Mouse (Mus musculus) CH12.LX (cell line): Measurements from ENCODE around the gene Srf. TPM values are rescaled to one million over a fixed set of nuclear protein-coding genes. Genes with fewer than 3 reads are reported as not detected.

Experiments used
- DNase-seq: peaks from one replicate; pipeline ENCODE4 v3.0.0-alpha.2; 2013; ENCODE audit errors: extremely low read depth
- H3K27ac ChIP-seq: 2 replicates; pipeline ENCODE4 v1.5.1; 2012; ENCODE audit warnings: low read depth, mild to moderate bottlenecking, control low read depth, moderate library complexity; ENCODE audit not compliant: insufficient read depth
- H3K27me3 ChIP-seq: replicated peaks from 2 replicates; pipeline ENCODE3; 2012; ENCODE audit warnings: inconsistent platforms
- H3K36me3 ChIP-seq, 2 experiments: replicated peaks in 1 of 2; 2 replicates each; pipeline versions ENCODE3 to v1.6.1; 2012; ENCODE audit warnings: inconsistent platforms in 1 of 2, low read length in 1 of 2, mild to moderate bottlenecking in 1 of 2, mixed read lengths in 1 of 2, moderate library complexity in 1 of 2; ENCODE audit not compliant: control insufficient read depth in 1 of 2, insufficient read depth in 1 of 2
- H3K4me1 ChIP-seq, 2 experiments: 2 replicates each; pipeline ENCODE4 v1.6.1; 2012; ENCODE audit warnings: inconsistent platforms in 1 of 2, moderate library complexity in 1 of 2; ENCODE audit not compliant: insufficient read depth in 2 of 2, control insufficient read depth in 1 of 2
- H3K4me2 ChIP-seq: 2 replicates; pipeline ENCODE4 v1.6.1; 2012; ENCODE audit warnings: low read depth, mild to moderate bottlenecking, control low read depth; ENCODE audit not compliant: poor library complexity, insufficient read depth, severe bottlenecking
- H3K4me3 ChIP-seq, 3 experiments: fragments of 150-350 bp in 1 of 3; sonication (generic) in 1 of 3; replicated peaks in 1 of 3; 2 replicates each; pipeline versions ENCODE3 to v1.5.1; 2011 to 2012; ENCODE audit warnings: low read depth in 2 of 3, low read length in 2 of 3, mild to moderate bottlenecking in 2 of 3, moderate library complexity in 2 of 3, control low read depth in 1 of 3, improper control_type of control experiment in 1 of 3, inconsistent platforms in 1 of 3, mixed read lengths in 1 of 3; ENCODE audit not compliant: poor library complexity in 1 of 3
- H3K79me2 ChIP-seq: replicated peaks from 2 replicates; pipeline ENCODE4 v1.6.1; 2012; ENCODE audit warnings: mild to moderate bottlenecking, moderate library complexity; ENCODE audit not compliant: control insufficient read depth, poor library complexity, insufficient read depth, severe bottlenecking; ENCODE audit errors: extremely low read depth
- H3K9ac ChIP-seq: 2 replicates; pipeline ENCODE4 v1.6.1; 2012; ENCODE audit warnings: low read depth, mild to moderate bottlenecking, control low read depth, moderate library complexity; ENCODE audit not compliant: insufficient read depth
- H3K9me3 ChIP-seq: replicated peaks from 2 replicates; pipeline ENCODE3; 2012; ENCODE audit warnings: low read length, inconsistent platforms, mixed read lengths
- BHLHE40 ChIP-seq: IDR thresholded peaks from 2 replicates; pipeline ENCODE4 v1.6.1; 2011; ENCODE audit warnings: mild to moderate bottlenecking, low read depth, low read length, improper control_type of control experiment
- CTCF ChIP-seq, 2 experiments: IDR thresholded peaks in 1 of 2; conservative IDR thresholded peaks in 1 of 2; 2 replicates each; pipeline ENCODE4 v1.5.1; 2011 to 2012; ENCODE audit warnings: low read depth in 2 of 2, low read length in 2 of 2, improper control_type of control experiment in 1 of 2, inconsistent platforms in 1 of 2, mild to moderate bottlenecking in 1 of 2, moderate library complexity in 1 of 2
- IRF4 ChIP-seq: IDR thresholded peaks from 2 replicates; pipeline ENCODE4 v1.6.1; 2014; ENCODE audit warnings: low read depth, mild to moderate bottlenecking, inconsistent platforms, low read length, improper control_type of control experiment
- MXI1 ChIP-seq: IDR thresholded peaks from 2 replicates; pipeline ENCODE4 v1.6.1; 2011; ENCODE audit warnings: mild to moderate bottlenecking, low read depth, low read length, improper control_type of control experiment
- ZKSCAN1 ChIP-seq: IDR thresholded peaks from 2 replicates; pipeline ENCODE4 v1.6.1; 2012; ENCODE audit warnings: low read depth, inconsistent platforms, low read length, improper control_type of control experiment, borderline replicate concordance
- ZMIZ1 ChIP-seq: IDR thresholded peaks from 2 replicates; pipeline ENCODE4 v1.6.1; 2012; ENCODE audit warnings: low read depth, mild to moderate bottlenecking, inconsistent platforms, low read length, improper control_type of control experiment
- dilution Hi-C: fragments of 300-500 bp; cut with MboI; formaldehyde crosslinking; loops from 2 replicates; pipeline ENCODE4 v1.14.3; 2020; ENCODE audit warnings: low sequenced_read_pairs; ENCODE audit not compliant: extremely low pct_unique_long_range_greater_than_20kb, extremely low pct_ligation_motif_present
- in situ Hi-C: fragments of 300-500 bp; cut with MboI; formaldehyde crosslinking; loops from 3 replicates; pipeline ENCODE4 v1.14.3; 2019; ENCODE audit warnings: low sequenced_read_pairs, low pct_ligation_motif_present, low pct_unique_long_range_greater_than_20kb, mixed read lengths
- polyA plus RNA-seq: library from polyadenylated mRNA; unstranded; fragments of >175 nt; gene quantifications from 2 replicates; pipeline ENCODE4 v1.2.1, GENCODE M21; 2012; ENCODE audit warnings: low read depth; ENCODE audit not compliant: insufficient read length
- total RNA-seq, 2 experiments: library from RNA; depleted of rRNA; stranded (reverse); fragments of 300-350 nt in 1 of 2; fragments of >200 nt in 1 of 2; gene quantifications; 2 replicates each; pipeline ENCODE4 v1.2.3; 2012 to 2014

Gene Srf
- total and polyA plus RNA-seq, 3 experiments = 38.2 to 81.6 (median 54.5) TPM

DNA sequence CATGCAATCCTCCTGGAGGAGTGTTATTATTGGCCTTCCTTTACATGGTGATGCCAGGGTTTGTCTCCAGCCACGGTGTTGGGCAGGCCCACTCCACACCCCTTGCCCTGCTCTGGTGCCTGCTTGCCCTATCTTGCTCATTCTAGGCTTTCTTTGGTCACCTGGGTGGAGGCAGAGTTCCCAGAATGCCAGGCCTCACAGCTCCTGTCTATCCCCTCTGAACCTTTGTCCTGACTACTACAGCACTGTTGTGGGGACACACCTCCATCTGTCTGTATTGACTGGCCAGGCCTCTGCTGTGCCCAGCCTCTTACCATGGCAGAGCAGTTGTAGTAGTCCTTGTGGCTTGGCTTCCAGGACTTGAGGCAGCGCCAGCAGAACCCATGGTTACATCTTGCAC lies 53.2 kb downstream of the Srf start:
- Histone ChIP-seq H3K9me3 (no peaks in the 10 kb centered on the region), H3K9ac (no peak overlapping the region), H3K4me2 (no peak overlapping the region), H3K27me3 (no peaks in the 10 kb centered on the region), H3K4me1 (peaks cover 0 to 5% of the 10 kb centered on the region in 2 experiments; a peak in 2 of 4 replicates), H3K27ac (no peak overlapping the region), H3K4me3 (no peak overlapping the region), H3K36me3 (peaks cover 0 to 35% of the 10 kb centered on the region in 2 experiments), H3K79me2 (no peaks in the 10 kb centered on the region)
- in situ Hi-C loops = no loop called here
- no peak for TF ChIP-seq ZKSCAN1
- TF ChIP-seq MXI1 = no peak
- TF ChIP-seq CTCF (conservative IDR thresholded peaks at IDR 0.05 in 1 of 2, IDR thresholded peaks at IDR 0.05 in 1 of 2; ENCODE audit: low read depth in 2 of 2, low read length in 2 of 2) = no peak
- no peak for TF ChIP-seq ZMIZ1
- no peak for TF ChIP-seq IRF4
- no peak for TF ChIP-seq BHLHE40
- dilution Hi-C loops = no loop called here
- no peak for DNase-seq

Other genes starting within 250 kb of the Srf start
Only the 20 nearest of the 21 such genes appear.
- 2.5 and 2.9 TPM in 2 replicates for gene Zfp318, start 172.4 kb downstream of the Srf start, total RNA-seq (2012; rRNA removed)
- gene Zfp318, start 172.4 kb downstream of the Srf start, total RNA-seq (2014; rRNA removed) = 1.4 and 1.8 TPM in 2 replicates
- 2.8 and 5.0 TPM in 2 replicates for gene Zfp318, start 172.4 kb downstream of the Srf start, polyA plus RNA-seq
- not detected in 2 replicates for gene Crip3, start 127.2 kb downstream of the Srf start, total RNA-seq (2012; rRNA removed)
- not detected in 2 replicates for gene Crip3, start 127.2 kb downstream of the Srf start, total RNA-seq (2014; rRNA removed)
- not detected in 2 replicates for gene Crip3, start 127.2 kb downstream of the Srf start, polyA plus RNA-seq
- gene Slc22a7, start 117.7 kb downstream of the Srf start, total RNA-seq (2012; rRNA removed) = not detected in 2 replicates
- not detected in 2 replicates for gene Slc22a7, start 117.7 kb downstream of the Srf start, total RNA-seq (2014; rRNA removed)
- not detected in 2 replicates for gene Slc22a7, start 117.7 kb downstream of the Srf start, polyA plus RNA-seq
- 0.04 and 0.08 TPM in 2 replicates for gene Ttbk1, start 68.5 kb downstream of the Srf start, total RNA-seq (2012; rRNA removed)
- gene Ttbk1, start 68.5 kb downstream of the Srf start, total RNA-seq (2014; rRNA removed) = not detected in 2 replicates
- gene Ttbk1, start 68.5 kb downstream of the Srf start, polyA plus RNA-seq = not detected in 2 replicates
- 18.5 and 19.9 TPM in 2 replicates for gene Dnph1, start 59.5 kb downstream of the Srf start, total RNA-seq (2012; rRNA removed)
- gene Dnph1, start 59.5 kb downstream of the Srf start, total RNA-seq (2014; rRNA removed) = 27.3 and 30.2 TPM in 2 replicates
- gene Dnph1, start 59.5 kb downstream of the Srf start, polyA plus RNA-seq = 27.2 and 28.4 TPM in 2 replicates
- 0.08 TPM in 2 replicates for gene Cul9, start 9.8 kb downstream of the Srf start, total RNA-seq (2012; rRNA removed)
- 0.05 TPM in 1 of 2 replicates, not detected in the other for gene Cul9, start 9.8 kb downstream of the Srf start, total RNA-seq (2014; rRNA removed)
- 0.27 and 0.65 TPM in 2 replicates for gene Cul9, start 9.8 kb downstream of the Srf start, polyA plus RNA-seq
- 2.9 and 4.8 TPM in 2 replicates for gene Ptk7, start 73.3 kb upstream of the Srf start, total RNA-seq (2012; rRNA removed)
- gene Ptk7, start 73.3 kb upstream of the Srf start, total RNA-seq (2014; rRNA removed) = 0.11 and 0.14 TPM in 2 replicates
- 0.20 and 0.29 TPM in 2 replicates for gene Ptk7, start 73.3 kb upstream of the Srf start, polyA plus RNA-seq
- gene Klc4, start 89.8 kb upstream of the Srf start, total RNA-seq (2012; rRNA removed) = 7.8 and 10.7 TPM in 2 replicates
- gene Klc4, start 89.8 kb upstream of the Srf start, total RNA-seq (2014; rRNA removed) = 6.6 and 8.3 TPM in 2 replicates
- 6.7 and 7.8 TPM in 2 replicates for gene Klc4, start 89.8 kb upstream of the Srf start, polyA plus RNA-seq
- gene Mrpl2, start 90.1 kb upstream of the Srf start, total RNA-seq (2012; rRNA removed) = 235 and 238 TPM in 2 replicates
- 128 and 130 TPM in 2 replicates for gene Mrpl2, start 90.1 kb upstream of the Srf start, total RNA-seq (2014; rRNA removed)
- 158 and 201 TPM in 2 replicates for gene Mrpl2, start 90.1 kb upstream of the Srf start, polyA plus RNA-seq
- gene Cul7, start 94.2 kb upstream of the Srf start, total RNA-seq (2012; rRNA removed) = 76.0 and 82.5 TPM in 2 replicates
- 33.3 and 37.7 TPM in 2 replicates for gene Cul7, start 94.2 kb upstream of the Srf start, total RNA-seq (2014; rRNA removed)
- gene Cul7, start 94.2 kb upstream of the Srf start, polyA plus RNA-seq = 65.9 and 68.1 TPM in 2 replicates
- 46.1 and 55.0 TPM in 2 replicates for gene Rrp36, start 118.2 kb upstream of the Srf start, total RNA-seq (2012; rRNA removed)
- gene Rrp36, start 118.2 kb upstream of the Srf start, total RNA-seq (2014; rRNA removed) = 53.6 and 55.2 TPM in 2 replicates
- gene Rrp36, start 118.2 kb upstream of the Srf start, polyA plus RNA-seq = 38.1 and 49.3 TPM in 2 replicates
- 94.3 and 106 TPM in 2 replicates for gene Mea1, start 122.6 kb upstream of the Srf start, total RNA-seq (2012; rRNA removed)
- 68.3 and 73.8 TPM in 2 replicates for gene Mea1, start 122.6 kb upstream of the Srf start, total RNA-seq (2014; rRNA removed)
- 86.1 and 110 TPM in 2 replicates for gene Mea1, start 122.6 kb upstream of the Srf start, polyA plus RNA-seq
- 66.7 and 72.3 TPM in 2 replicates for gene Klhdc3, start 124.7 kb upstream of the Srf start, total RNA-seq (2012; rRNA removed)
- 15.9 and 19.5 TPM in 2 replicates for gene Klhdc3, start 124.7 kb upstream of the Srf start, total RNA-seq (2014; rRNA removed)
- 126 and 130 TPM in 2 replicates for gene Klhdc3, start 124.7 kb upstream of the Srf start, polyA plus RNA-seq
- 57.7 and 63.8 TPM in 2 replicates for gene Ppp2r5d, start 148.9 kb upstream of the Srf start, total RNA-seq (2012; rRNA removed)
- gene Ppp2r5d, start 148.9 kb upstream of the Srf start, total RNA-seq (2014; rRNA removed) = 56.2 and 59.0 TPM in 2 replicates
- 70.6 and 75.4 TPM in 2 replicates for gene Ppp2r5d, start 148.9 kb upstream of the Srf start, polyA plus RNA-seq
- gene Pex6, start 155.3 kb upstream of the Srf start, total RNA-seq (2012; rRNA removed) = 27.8 and 31.8 TPM in 2 replicates
- gene Pex6, start 155.3 kb upstream of the Srf start, total RNA-seq (2014; rRNA removed) = 13.7 and 14.1 TPM in 2 replicates
- 23.2 and 26.5 TPM in 2 replicates for gene Pex6, start 155.3 kb upstream of the Srf start, polyA plus RNA-seq
- 0.13 and 0.25 TPM in 2 replicates for gene Gnmt, start 173.0 kb upstream of the Srf start, total RNA-seq (2012; rRNA removed)
- 0.38 TPM in 1 of 2 replicates, not detected in the other for gene Gnmt, start 173.0 kb upstream of the Srf start, total RNA-seq (2014; rRNA removed)
- gene Gnmt, start 173.0 kb upstream of the Srf start, polyA plus RNA-seq = 0.71 and 1.2 TPM in 2 replicates
- gene Cnpy3, start 196.0 kb upstream of the Srf start, total RNA-seq (2012; rRNA removed) = 82.5 and 102 TPM in 2 replicates
- 78.6 and 80.4 TPM in 2 replicates for gene Cnpy3, start 196.0 kb upstream of the Srf start, total RNA-seq (2014; rRNA removed)
- 94.8 and 111 TPM in 2 replicates for gene Cnpy3, start 196.0 kb upstream of the Srf start, polyA plus RNA-seq
- 0.34 and 0.59 TPM in 2 replicates for gene Ptcra, start 207.5 kb upstream of the Srf start, total RNA-seq (2012; rRNA removed)
- gene Ptcra, start 207.5 kb upstream of the Srf start, total RNA-seq (2014; rRNA removed) = 0.17 TPM in 1 of 2 replicates, not detected in the other
- gene Ptcra, start 207.5 kb upstream of the Srf start, polyA plus RNA-seq = 0.56 and 0.71 TPM in 2 replicates
- 47.0 and 65.8 TPM in 2 replicates for gene 2310039H08Rik, start 216.5 kb upstream of the Srf start, total RNA-seq (2012; rRNA removed)
- 52.5 and 79.3 TPM in 2 replicates for gene 2310039H08Rik, start 216.5 kb upstream of the Srf start, total RNA-seq (2014; rRNA removed)
- gene 2310039H08Rik, start 216.5 kb upstream of the Srf start, polyA plus RNA-seq = 28.1 and 33.3 TPM in 2 replicates
- 160 and 202 TPM in 2 replicates for gene Rpl7l1, start 226.5 kb upstream of the Srf start, total RNA-seq (2012; rRNA removed)
- gene Rpl7l1, start 226.5 kb upstream of the Srf start, total RNA-seq (2014; rRNA removed) = 261 and 301 TPM in 2 replicates
- gene Rpl7l1, start 226.5 kb upstream of the Srf start, polyA plus RNA-seq = 296 and 383 TPM in 2 replicates